Mouse (Mus musculus): ENCODE data around the gene Syf2. TPM values are rescaled to one million over a fixed set of nuclear protein-coding genes. Genes with fewer than 3 reads are reported as not detected.

Gene Syf2
- polyA plus RNA-seq, 1 experiment: 19.2 TPM

DNA sequence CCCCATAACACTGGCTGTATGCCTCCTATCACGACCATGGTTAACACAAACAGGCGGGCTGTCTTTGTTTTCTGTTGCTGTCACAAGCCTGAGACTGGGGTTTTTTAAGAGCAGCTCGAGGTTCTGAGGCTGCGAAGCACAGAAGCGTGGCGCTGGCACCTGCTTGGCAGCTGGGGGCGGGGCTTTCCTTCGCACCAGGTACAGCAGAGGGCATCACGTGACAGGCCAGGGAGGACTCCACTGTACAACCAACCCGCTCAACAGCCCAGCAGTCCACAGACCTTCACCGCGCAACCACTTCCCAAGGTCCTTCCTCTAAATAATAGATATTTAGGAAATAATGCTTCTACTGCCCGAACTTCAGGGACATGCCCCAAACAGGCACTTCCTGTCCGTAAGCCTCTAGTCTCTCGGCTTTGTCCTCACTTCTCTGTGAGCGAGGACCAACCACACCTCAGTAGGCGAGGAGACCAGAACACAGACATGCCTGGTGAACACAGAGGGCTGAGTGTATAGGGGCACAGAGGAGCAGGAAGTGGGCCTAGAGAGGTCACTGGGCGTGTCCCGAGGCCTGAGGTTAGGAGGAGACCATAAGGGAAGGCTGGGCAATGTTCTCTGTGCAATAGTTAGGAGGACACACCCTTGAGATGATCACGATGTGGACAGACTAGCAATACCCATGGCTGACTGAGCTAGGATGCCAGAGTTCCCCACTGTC is 37.3 kb downstream of the Syf2 start:
- Histone ChIP-seq H3K4me3 (ENCODE audit: extremely low read depth, insufficient read depth, insufficient read length) (no peak overlapping the region), H3K4me1 (ENCODE audit: control insufficient read depth, insufficient read depth, insufficient read length) (peaks cover 8% of the 10 kb centered on the region; the same call in 1 of the 2 replicates), H3K27ac (ENCODE audit: insufficient read depth, low read length) (peak overlapping the region; percentile 51), H3K36me3 (ENCODE audit: control insufficient read depth, insufficient read depth, low read length) (no peaks in the 10 kb centered on the region), H3K27me3 (ENCODE audit: control insufficient read depth, insufficient read depth, low read length) (no peaks in the 10 kb centered on the region)
- no peak for TF ChIP-seq CTCF (IDR thresholded peaks at IDR 0.05; ENCODE audit: extremely low read depth, insufficient read depth, insufficient read length, insufficient replicate concordance)
- TF ChIP-seq POLR2A (IDR thresholded peaks at IDR 0.05; ENCODE audit: low read depth, low read length): no peak
- DNase-seq (ENCODE audit: low read depth in 1 of 2, low spot score in 2 of 2): peak in 1 of 2 experiments; percentile 24
- 48% methylated on average over 20 of the region's 20 CpGs for WGBS

DNA sequence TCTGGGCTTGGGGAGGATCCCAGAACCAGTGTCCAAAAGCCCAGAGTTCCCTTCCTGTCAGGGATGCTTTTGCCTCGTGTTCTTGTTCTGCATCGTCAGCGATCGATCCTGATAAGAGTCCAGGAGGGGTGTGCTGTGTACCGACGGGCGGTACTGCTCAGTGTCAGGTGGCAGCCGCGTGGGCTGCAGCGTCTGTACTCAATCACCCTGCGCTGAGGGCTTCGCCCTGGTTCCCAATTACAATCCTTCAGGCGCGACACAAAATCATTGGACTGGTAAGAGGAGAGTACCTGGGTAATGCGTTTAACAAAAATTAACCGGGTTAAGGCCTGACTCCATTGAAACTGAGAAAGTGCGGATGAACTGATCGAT is 37.9 kb downstream of the Syf2 start:
- TF ChIP-seq CTCF (IDR thresholded peaks at IDR 0.05; ENCODE audit: extremely low read depth, insufficient read depth, insufficient read length, insufficient replicate concordance): no peak
- TF ChIP-seq POLR2A (IDR thresholded peaks at IDR 0.05; ENCODE audit: low read depth, low read length): no peak
- no peaks in the 10 kb centered on the region for H3K27me3 ChIP-seq (ENCODE audit: control insufficient read depth, insufficient read depth, low read length)
- no peak for DNase-seq (ENCODE audit: low read depth in 1 of 2, low spot score in 2 of 2)
- peaks cover 8% of the 10 kb centered on the region; the same call in 1 of the 2 replicates for H3K4me1 ChIP-seq (ENCODE audit: control insufficient read depth, insufficient read depth, insufficient read length)
- WGBS: 89% methylated on average over 18 of the region's 18 CpGs
- H3K27ac ChIP-seq (ENCODE audit: insufficient read depth, low read length): 0 out of 2 replicates have a peak overlapping the region, but pooled peaks have one; percentile 51
- H3K36me3 ChIP-seq (ENCODE audit: control insufficient read depth, insufficient read depth, low read length): no peaks in the 10 kb centered on the region
- H3K4me3 ChIP-seq (ENCODE audit: extremely low read depth, insufficient read depth, insufficient read length): no peak overlapping the region

- no peak overlapping the region for H3K4me3 ChIP-seq (ENCODE audit: extremely low read depth, insufficient read depth, insufficient read length)
- no peaks in the 10 kb centered on the region for H3K36me3 ChIP-seq (ENCODE audit: control insufficient read depth, insufficient read depth, low read length)
- DNase-seq (ENCODE audit: low read depth in 1 of 2, low spot score in 2 of 2): no peak
- TF ChIP-seq POLR2A (IDR thresholded peaks at IDR 0.05; ENCODE audit: low read depth, low read length) (no peak), CTCF (IDR thresholded peaks at IDR 0.05; ENCODE audit: extremely low read depth, insufficient read depth, insufficient read length, insufficient replicate concordance) (no peak)
- no peaks in the 10 kb centered on the region for H3K27me3 ChIP-seq (ENCODE audit: control insufficient read depth, insufficient read depth, low read length)
- H3K4me1 ChIP-seq (ENCODE audit: control insufficient read depth, insufficient read depth, insufficient read length): no peaks in the 10 kb centered on the region
- no peak overlapping the region for H3K27ac ChIP-seq (ENCODE audit: insufficient read depth, low read length)
- 76% methylated on average over 14 of the region's 14 CpGs for WGBS
Observed at GRCm38 (mm10) chr4:134975261-134975928, 44.7 kb downstream of the Syf2 start.

DNA sequence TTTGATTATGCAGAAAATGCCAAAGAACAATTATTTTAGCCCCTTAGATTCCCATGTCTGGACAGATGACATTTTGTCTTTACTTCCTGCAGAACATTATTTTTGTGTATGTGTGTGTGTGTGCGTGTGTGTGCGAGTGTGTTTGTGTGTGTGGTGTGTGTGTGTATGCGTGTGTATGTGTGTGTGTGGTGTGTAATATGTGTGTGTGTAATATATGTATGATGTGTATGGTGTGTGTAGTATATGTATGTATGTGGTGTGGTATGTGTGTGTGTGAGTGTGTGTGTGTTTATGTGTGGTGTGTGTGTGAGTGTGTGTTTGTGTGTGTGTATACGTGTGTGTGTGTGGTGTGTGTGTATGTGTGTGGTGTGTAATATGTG is 45.2 kb downstream of the Syf2 start:
- H3K36me3 ChIP-seq (ENCODE audit: control insufficient read depth, insufficient read depth, low read length): no peaks in the 10 kb centered on the region
- H3K4me1 ChIP-seq (ENCODE audit: control insufficient read depth, insufficient read depth, insufficient read length): no peaks in the 10 kb centered on the region
- TF ChIP-seq POLR2A (IDR thresholded peaks at IDR 0.05; ENCODE audit: low read depth, low read length) (no peak), CTCF (IDR thresholded peaks at IDR 0.05; ENCODE audit: extremely low read depth, insufficient read depth, insufficient read length, insufficient replicate concordance) (no peak)
- DNase-seq (ENCODE audit: low read depth in 1 of 2, low spot score in 2 of 2): no peak
- H3K27ac ChIP-seq (ENCODE audit: insufficient read depth, low read length): no peak overlapping the region
- no peaks in the 10 kb centered on the region for H3K27me3 ChIP-seq (ENCODE audit: control insufficient read depth, insufficient read depth, low read length)
- H3K4me3 ChIP-seq (ENCODE audit: extremely low read depth, insufficient read depth, insufficient read length): no peak overlapping the region
- 91% methylated on average over 4 of the region's 4 CpGs for WGBS

- no peak overlapping the region for H3K4me3 ChIP-seq (ENCODE audit: extremely low read depth, insufficient read depth, insufficient read length)
- H3K36me3 ChIP-seq (ENCODE audit: control insufficient read depth, insufficient read depth, low read length): no peaks in the 10 kb centered on the region
- no peak overlapping the region for H3K27ac ChIP-seq (ENCODE audit: insufficient read depth, low read length)
- no peak for TF ChIP-seq POLR2A (IDR thresholded peaks at IDR 0.05; ENCODE audit: low read depth, low read length)
- no peak for TF ChIP-seq CTCF (IDR thresholded peaks at IDR 0.05; ENCODE audit: extremely low read depth, insufficient read depth, insufficient read length, insufficient replicate concordance)
- no peaks in the 10 kb centered on the region for H3K27me3 ChIP-seq (ENCODE audit: control insufficient read depth, insufficient read depth, low read length)
- no peaks in the 10 kb centered on the region for H3K4me1 ChIP-seq (ENCODE audit: control insufficient read depth, insufficient read depth, insufficient read length)
- 93% methylated on average over 8 of the region's 8 CpGs for WGBS
- no peak for DNase-seq (ENCODE audit: low read depth in 1 of 2, low spot score in 2 of 2)
Observed at GRCm38 (mm10) chr4:134978930-134979329, 48.2 kb downstream of the Syf2 start.

GRCm38 (mm10) chr4:134981959-134982431 is 51.3 kb downstream of the Syf2 start:
- TF ChIP-seq POLR2A (IDR thresholded peaks at IDR 0.05; ENCODE audit: low read depth, low read length) (no peak), CTCF (IDR thresholded peaks at IDR 0.05; ENCODE audit: extremely low read depth, insufficient read depth, insufficient read length, insufficient replicate concordance) (no peak)
- 67% methylated on average over 7 of the region's 7 CpGs for WGBS

GRCm38 (mm10) chr4:134983136-134983535 is 52.4 kb downstream of the Syf2 start:
- WGBS: 74% methylated on average over 5 of the region's 5 CpGs
- TF ChIP-seq POLR2A (IDR thresholded peaks at IDR 0.05; ENCODE audit: low read depth, low read length): no peak
- no peak for TF ChIP-seq CTCF (IDR thresholded peaks at IDR 0.05; ENCODE audit: extremely low read depth, insufficient read depth, insufficient read length, insufficient replicate concordance)
- no peaks in the 10 kb centered on the region for H3K4me1 ChIP-seq (ENCODE audit: control insufficient read depth, insufficient read depth, insufficient read length)
- no peak for DNase-seq (ENCODE audit: low read depth in 1 of 2, low spot score in 2 of 2)
- H3K4me3 ChIP-seq (ENCODE audit: extremely low read depth, insufficient read depth, insufficient read length): no peak overlapping the region
- no peak overlapping the region; the same call in 1 of the 2 replicates for H3K27ac ChIP-seq (ENCODE audit: insufficient read depth, low read length)
- H3K27me3 ChIP-seq (ENCODE audit: control insufficient read depth, insufficient read depth, low read length): no peaks in the 10 kb centered on the region
- no peaks in the 10 kb centered on the region for H3K36me3 ChIP-seq (ENCODE audit: control insufficient read depth, insufficient read depth, low read length)

More at GRCm38 (mm10) chr4:134981959-134982431, 51.3 kb downstream of the Syf2 start:
- H3K27ac ChIP-seq (ENCODE audit: insufficient read depth, low read length): peak overlapping the region; percentile 70
- no peaks in the 10 kb centered on the region for H3K36me3 ChIP-seq (ENCODE audit: control insufficient read depth, insufficient read depth, low read length)
- no peak overlapping the region for H3K4me3 ChIP-seq (ENCODE audit: extremely low read depth, insufficient read depth, insufficient read length)
- DNase-seq (ENCODE audit: low read depth in 1 of 2, low spot score in 2 of 2): no peak
- no peaks in the 10 kb centered on the region for H3K4me1 ChIP-seq (ENCODE audit: control insufficient read depth, insufficient read depth, insufficient read length)
- no peaks in the 10 kb centered on the region for H3K27me3 ChIP-seq (ENCODE audit: control insufficient read depth, insufficient read depth, low read length)
